Mouse (Mus musculus) MEL (cell line): ENCODE data around the gene Slc29a1. TPM values are rescaled to one million over a fixed set of nuclear protein-coding genes. Genes with fewer than 3 reads are reported as not detected.
"Not testable (repeated sequence)": the region's sequence is repeated elsewhere in the genome, so short reads cannot be mapped to it uniquely, and the experiment has no call there.

Source experiments
- DNase-seq: peaks from one replicate; pipeline ENCODE4 v3.0.0; 2011; ENCODE audit warnings: low read depth, low spot score
- H3K27ac ChIP-seq: 2 replicates; pipeline ENCODE4 v1.5.1; 2012; ENCODE audit warnings: low read depth, mild to moderate bottlenecking, control low read depth, low read length, moderate library complexity; ENCODE audit not compliant: control insufficient read depth
- H3K27me3 ChIP-seq, 2 experiments: fragments of 150-350 bp in 1 of 2; sonication (generic) in 1 of 2; 2 replicates each; pipeline ENCODE4 v1.6.1; 2012; ENCODE audit warnings: low read length in 2 of 2, mild to moderate bottlenecking in 2 of 2, improper control_type of control experiment in 1 of 2, moderate library complexity in 1 of 2; ENCODE audit not compliant: insufficient read depth in 2 of 2, control insufficient read depth in 1 of 2
- H3K36me3 ChIP-seq, 2 experiments: 2 replicates each; pipeline ENCODE4 v1.6.1; 2012 to 2014; ENCODE audit warnings: low read length in 2 of 2, improper control_type of control experiment in 1 of 2, inconsistent platforms in 1 of 2, mild to moderate bottlenecking in 1 of 2; ENCODE audit not compliant: insufficient read depth in 2 of 2, control insufficient read depth in 1 of 2
- H3K4me1 ChIP-seq, 2 experiments: fragments of 150-350 bp in 1 of 2; sonication (generic) in 1 of 2; 2 replicates each; pipeline ENCODE4 v1.6.1; 2012; ENCODE audit warnings: low read length in 2 of 2, improper control_type of control experiment in 1 of 2, mild to moderate bottlenecking in 1 of 2; ENCODE audit not compliant: insufficient read depth in 2 of 2, control insufficient read depth in 1 of 2
- H3K4me3 ChIP-seq, 2 experiments: fragments of 150-350 bp in 1 of 2; sonication (generic) in 1 of 2; 2 replicates each; pipeline ENCODE4 v1.5.1; 2012; ENCODE audit warnings: low read depth in 2 of 2, low read length in 2 of 2, mild to moderate bottlenecking in 2 of 2, moderate library complexity in 2 of 2, control low read depth in 1 of 2, improper control_type of control experiment in 1 of 2; ENCODE audit not compliant: control insufficient read depth in 1 of 2, insufficient read depth in 1 of 2
- H3K79me2 ChIP-seq: 2 replicates; pipeline ENCODE4 v1.6.1; 2012; ENCODE audit warnings: mild to moderate bottlenecking, low read length, moderate library complexity; ENCODE audit not compliant: control insufficient read depth, poor library complexity, insufficient read depth
- H3K9ac ChIP-seq: 2 replicates; pipeline ENCODE4 v1.6.1; 2012; ENCODE audit warnings: low read depth, mild to moderate bottlenecking, control low read depth, low read length, moderate library complexity; ENCODE audit not compliant: control insufficient read depth, poor library complexity, severe bottlenecking
- H3K9me3 ChIP-seq: fragments of 150-350 bp; sonication (generic); replicated peaks from 2 replicates; pipeline ENCODE4 v1.6.1; 2012; ENCODE audit warnings: mild to moderate bottlenecking, low read length, improper control_type of control experiment, moderate library complexity; ENCODE audit not compliant: insufficient read depth
- CHD1 ChIP-seq: IDR thresholded peaks from 2 replicates; pipeline ENCODE4 v1.6.1; 2012; ENCODE audit warnings: low read depth, mild to moderate bottlenecking, inconsistent platforms, low read length, improper control_type of control experiment
- CHD2 ChIP-seq: IDR thresholded peaks from 2 replicates; pipeline ENCODE4 v1.6.1; 2011; ENCODE audit warnings: low read length, improper control_type of control experiment
- CTCF ChIP-seq, 3 experiments: IDR thresholded peaks in 2 of 3; conservative IDR thresholded peaks in 1 of 3; 2 replicates each; pipeline ENCODE4 v1.5.1; 2011 to 2012; ENCODE audit warnings: low read length in 3 of 3, low read depth in 2 of 3, mild to moderate bottlenecking in 2 of 3, improper control_type of control experiment in 1 of 3, inconsistent platforms in 1 of 3, mixed read lengths in 1 of 3, moderate library complexity in 1 of 3; ENCODE audit not compliant: control insufficient read depth in 1 of 3, insufficient read depth in 1 of 3, poor library complexity in 1 of 3, severe bottlenecking in 1 of 3
- ELF1 ChIP-seq: IDR thresholded peaks from 2 replicates; pipeline ENCODE4 v1.6.1; 2014; ENCODE audit warnings: low read depth, mild to moderate bottlenecking, inconsistent platforms, low read length, improper control_type of control experiment, moderate library complexity
- GABPA ChIP-seq: IDR thresholded peaks from 2 replicates; pipeline ENCODE4 v1.6.1; 2012; ENCODE audit warnings: low read depth, mild to moderate bottlenecking, inconsistent platforms, low read length, improper control_type of control experiment, moderate library complexity
- JUND ChIP-seq: IDR thresholded peaks from 2 replicates; pipeline ENCODE4 v1.6.1; 2011; ENCODE audit warnings: low read depth, mild to moderate bottlenecking, improper control_type of control experiment, low read length
- KAT2A ChIP-seq: conservative IDR thresholded peaks from 2 replicates; pipeline ENCODE4 v1.6.1; 2012; ENCODE audit warnings: low read depth, low read length, improper control_type of control experiment, inconsistent platforms
- MAFK ChIP-seq: IDR thresholded peaks from 2 replicates; pipeline ENCODE4 v1.6.1; 2011; ENCODE audit warnings: low read depth, mild to moderate bottlenecking, low read length, improper control_type of control experiment, borderline replicate concordance
- MAX ChIP-seq: IDR thresholded peaks from 2 replicates; pipeline ENCODE4 v1.6.1; 2011; ENCODE audit warnings: low read length, improper control_type of control experiment
- MAZ ChIP-seq: IDR thresholded peaks from 2 replicates; pipeline ENCODE4 v1.6.1; 2012; ENCODE audit warnings: low read depth, mild to moderate bottlenecking, inconsistent platforms, low read length, improper control_type of control experiment
- MEF2A ChIP-seq: IDR thresholded peaks from 2 replicates; pipeline ENCODE4 v1.6.1; 2014; ENCODE audit warnings: low read depth, mild to moderate bottlenecking, inconsistent platforms, low read length, improper control_type of control experiment; ENCODE audit not compliant: poor library complexity, insufficient replicate concordance, severe bottlenecking; ENCODE audit errors: extremely low read depth
- MXI1 ChIP-seq: IDR thresholded peaks from 2 replicates; pipeline ENCODE4 v1.6.1; 2011; ENCODE audit warnings: mild to moderate bottlenecking, low read depth, low read length, improper control_type of control experiment
- MYB ChIP-seq: IDR thresholded peaks from 2 replicates; pipeline ENCODE4 v1.6.1; 2011; ENCODE audit warnings: mild to moderate bottlenecking, low read depth, low read length, improper control_type of control experiment
- MYC ChIP-seq: IDR thresholded peaks from 2 replicates; pipeline ENCODE4 v1.6.1; 2011; ENCODE audit warnings: low read depth, mild to moderate bottlenecking, low read length, improper control_type of control experiment, moderate library complexity
- NELFE ChIP-seq: IDR thresholded peaks from 2 replicates; pipeline ENCODE4 v1.6.1; 2011; ENCODE audit warnings: low read depth, low read length, improper control_type of control experiment
- NRF1 ChIP-seq: IDR thresholded peaks from 2 replicates; pipeline ENCODE4 v1.6.1; 2014; ENCODE audit warnings: low read depth, mild to moderate bottlenecking, inconsistent platforms, low read length, improper control_type of control experiment, moderate library complexity; ENCODE audit not compliant: poor library complexity, insufficient read depth, severe bottlenecking
- POLR2A ChIP-seq, 2 experiments: IDR thresholded peaks; 2 replicates each; pipeline ENCODE4 v1.6.1; 2011 to 2012; ENCODE audit warnings: low read length in 2 of 2, mild to moderate bottlenecking in 2 of 2, control low read depth in 1 of 2, improper control_type of control experiment in 1 of 2, low read depth in 1 of 2, moderate library complexity in 1 of 2; ENCODE audit not compliant: control insufficient read depth in 1 of 2, insufficient read depth in 1 of 2, poor library complexity in 1 of 2
- RAD21 ChIP-seq: IDR thresholded peaks from 2 replicates; pipeline ENCODE4 v1.6.1; 2011; ENCODE audit warnings: mild to moderate bottlenecking, low read depth, low read length, improper control_type of control experiment
- RCOR1 ChIP-seq: IDR thresholded peaks from 2 replicates; pipeline ENCODE4 v1.6.1; 2012; ENCODE audit warnings: low read depth, mild to moderate bottlenecking, inconsistent platforms, low read length, improper control_type of control experiment
- SIN3A ChIP-seq: IDR thresholded peaks from 2 replicates; pipeline ENCODE4 v1.6.1; 2012; ENCODE audit warnings: low read length, improper control_type of control experiment, inconsistent platforms
- SMC3 ChIP-seq: IDR thresholded peaks from 2 replicates; pipeline ENCODE4 v1.6.1; 2011; ENCODE audit warnings: low read depth, low read length, improper control_type of control experiment
- TCF12 ChIP-seq: IDR thresholded peaks from 2 replicates; pipeline ENCODE4 v1.6.1; 2014; ENCODE audit warnings: low read depth, mild to moderate bottlenecking, inconsistent platforms, low read length, improper control_type of control experiment, moderate library complexity
- UBTF ChIP-seq: IDR thresholded peaks from 2 replicates; pipeline ENCODE4 v1.6.1; 2012; ENCODE audit warnings: low read depth, mild to moderate bottlenecking, inconsistent platforms, low read length, improper control_type of control experiment, moderate library complexity, borderline replicate concordance; ENCODE audit not compliant: insufficient read depth
- USF1 ChIP-seq: IDR thresholded peaks from 2 replicates; pipeline ENCODE4 v1.6.1; 2014; ENCODE audit warnings: low read depth, mild to moderate bottlenecking, inconsistent platforms, low read length, improper control_type of control experiment, moderate library complexity
- USF2 ChIP-seq, 2 experiments: IDR thresholded peaks; 2 replicates each; pipeline ENCODE4 v1.6.1; 2011 to 2012; ENCODE audit warnings: improper control_type of control experiment in 2 of 2, low read length in 2 of 2, borderline replicate concordance in 1 of 2, inconsistent platforms in 1 of 2, low read depth in 1 of 2, mild to moderate bottlenecking in 1 of 2; ENCODE audit not compliant: insufficient read depth in 1 of 2
- ZKSCAN1 ChIP-seq: IDR thresholded peaks from 2 replicates; pipeline ENCODE4 v1.6.1; 2012; ENCODE audit warnings: low read depth, mild to moderate bottlenecking, inconsistent platforms, low read length, improper control_type of control experiment, moderate library complexity
- ZMIZ1 ChIP-seq: IDR thresholded peaks from 2 replicates; pipeline ENCODE4 v1.6.1; 2012; ENCODE audit warnings: low read depth, mild to moderate bottlenecking, inconsistent platforms, low read length, improper control_type of control experiment, moderate library complexity
- ZNF384 ChIP-seq: IDR thresholded peaks from 2 replicates; pipeline ENCODE4 v1.6.1; 2012; ENCODE audit warnings: low read depth, mild to moderate bottlenecking, inconsistent platforms, low read length, improper control_type of control experiment
- polyA plus RNA-seq, 2 experiments: library from polyadenylated mRNA; stranded (reverse) in 1 of 2; unstranded in 1 of 2; fragments of >175 nt in 1 of 2; fragments of >200 nt in 1 of 2; gene quantifications; 2 replicates each; pipeline versions ENCODE4 v1.2.1 to v1.2.4; 2012; ENCODE audit warnings: low replicate concordance in 2 of 2, low read depth in 1 of 2; ENCODE audit not compliant: insufficient read length in 2 of 2, insufficient read depth in 1 of 2, missing spikeins in 1 of 2
- total RNA-seq: library from RNA; depleted of rRNA; stranded (reverse); fragments of 300-350 nt; gene quantifications from 2 replicates; pipeline ENCODE4 v1.2.3, GENCODE M21; 2012

The Slc29a1 gene
- total and polyA plus RNA-seq, 3 experiments = 238 to 341 TPM; not detected in 1

DNA sequence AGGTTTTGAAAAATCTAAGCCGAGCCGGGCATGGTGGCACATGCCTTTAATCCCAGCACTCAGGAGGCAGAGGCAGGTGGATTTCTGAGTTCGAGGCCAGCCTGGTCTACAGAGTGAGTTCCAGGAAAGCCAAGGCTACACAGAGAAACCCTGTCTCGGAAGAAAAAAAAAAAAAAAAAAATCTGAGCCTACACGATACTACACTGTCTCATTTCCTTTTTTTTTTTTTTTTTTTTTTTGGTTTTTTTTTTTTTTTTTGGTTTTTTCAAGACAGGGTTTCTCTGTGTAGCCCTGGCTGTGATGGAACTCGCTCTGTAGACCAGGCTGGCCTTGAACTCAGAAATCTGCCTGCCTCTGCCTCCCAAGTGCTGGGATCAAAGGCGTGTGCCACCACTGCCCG lies 24.0 kb upstream of the Slc29a1 start:
- DNase-seq, H3K9me3 ChIP-seq: not testable (repeated sequence)

DNA sequence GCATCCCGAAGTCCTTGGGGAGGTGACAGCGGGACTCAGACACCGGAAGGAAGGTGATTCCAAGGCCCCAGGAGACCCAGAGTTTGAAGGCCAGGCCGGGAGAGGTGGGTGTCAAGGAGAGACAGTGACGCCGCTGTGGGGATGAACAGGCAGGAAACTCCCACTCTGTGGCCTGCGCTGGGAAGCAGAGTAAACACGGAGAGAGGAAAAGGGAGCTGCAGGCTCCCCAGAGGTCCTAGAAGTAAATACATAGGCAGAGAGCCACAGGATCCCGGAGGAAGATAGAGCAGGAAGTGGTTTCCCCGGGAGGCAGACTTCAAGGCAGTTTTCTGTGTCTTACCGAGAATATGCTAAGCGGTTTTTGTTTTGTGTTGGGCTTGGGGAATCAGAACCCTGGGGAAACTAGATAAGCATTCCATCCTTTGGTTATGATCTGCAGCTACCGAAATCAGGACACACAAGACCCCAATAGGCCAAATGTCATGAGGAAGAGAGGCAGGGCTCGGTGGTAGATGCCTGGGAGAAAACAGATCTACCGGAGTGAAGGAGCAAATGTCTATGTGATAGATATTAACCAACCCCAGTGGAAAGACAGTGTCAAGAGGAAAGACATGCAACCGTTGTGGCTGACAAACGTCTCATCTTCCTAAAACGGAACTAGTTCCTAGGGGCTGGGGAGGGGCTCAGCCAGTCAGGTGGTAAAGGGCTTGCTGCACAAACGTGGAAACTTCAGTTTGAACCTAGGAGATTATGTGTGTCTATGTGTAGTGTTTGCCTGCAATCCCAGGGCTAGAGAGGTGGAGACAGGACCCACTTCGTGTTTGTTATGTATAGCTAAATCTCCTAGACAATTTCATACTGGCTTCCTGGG lies 20.2 kb upstream of the Slc29a1 start:
- Histone ChIP-seq H3K9me3 (no peaks in the 10 kb centered on the region), H3K4me3 (peak overlapping the region; percentile 50 to 84)
- peak; percentile 77 for DNase-seq
- TF ChIP-seq JUND (peak; percentile 56; the same call in 1 of the 2 replicates), USF2 (IDR thresholded peaks at IDR 0.05; ENCODE audit: borderline replicate concordance in 1 of 2, insufficient read depth in 1 of 2, low read depth in 1 of 2, low read length in 2 of 2) (no peak), GABPA (no peak), MAX (peak; percentile 46; the same call in 1 of the 2 replicates), CHD2 (no peak), POLR2A (IDR thresholded peaks at IDR 0.05; ENCODE audit: control insufficient read depth in 1 of 2, insufficient read depth in 1 of 2, low read depth in 1 of 2, low read length in 2 of 2, poor library complexity in 1 of 2) (peak in 1 of 2 experiments; percentile 47; a peak in 1 of 4 replicates), ELF1 (0 out of 2 replicates have a peak, but pooled peaks have one; percentile 2), ZMIZ1 (peak; percentile 75), MXI1 (peak; percentile 70; the same call in 1 of the 2 replicates), MAFK (no peak), NELFE (peak; percentile 41), NRF1 (0 out of 2 replicates have a peak, but pooled peaks have one; percentile 5), MYC (0 out of 2 replicates have a peak, but pooled peaks have one; percentile 19), ZKSCAN1 (no peak), CHD1 (0 out of 2 replicates have a peak, but pooled peaks have one; percentile 89), USF1 (peak; percentile 72), MEF2A (no peak), RAD21 (no peak), RCOR1 (peak; percentile 73), KAT2A (no peak; the same call in 1 of the 2 replicates), MYB (peak; percentile 62; the same call in 1 of the 2 replicates), SMC3 (0 out of 2 replicates have a peak, but pooled peaks have one; percentile 10), CTCF (IDR thresholded peaks at IDR 0.05 in 2 of 3, conservative IDR thresholded peaks at IDR 0.05 in 1 of 3; ENCODE audit: control insufficient read depth in 1 of 3, insufficient read depth in 1 of 3, low read depth in 2 of 3, low read length in 3 of 3, poor library complexity in 1 of 3, severe bottlenecking in 1 of 3) (no peak), TCF12 (no peak), UBTF (no peak), MAZ (peak; percentile 62; the same call in 1 of the 2 replicates), ZNF384 (no peak), SIN3A (peak; percentile 50)

More for the DNA sequence above, 24.0 kb upstream of the Slc29a1 start:
- H3K27me3 ChIP-seq, H3K4me3 ChIP-seq, H3K36me3 ChIP-seq, H3K9ac ChIP-seq, H3K79me2 ChIP-seq, H3K27ac ChIP-seq: not testable (repeated sequence)
- TF ChIP-seq ZNF384 = peak; percentile 73
- H3K4me1 ChIP-seq = peaks cover 0 to 26% of the 10 kb centered on the region in 2 experiments

More for the DNA sequence above, 20.2 kb upstream of the Slc29a1 start:
- Histone ChIP-seq H3K36me3 (peaks cover 0 to 5% of the 10 kb centered on the region in 2 experiments; a peak in 2 of 4 replicates), H3K27ac (peak overlapping the region; percentile 36), H3K4me1 (peaks cover 0 to 10% of the 10 kb centered on the region in 2 experiments), H3K27me3 (no peaks in the 10 kb centered on the region), H3K9ac (peak overlapping the region; percentile 66), H3K79me2 (no peaks in the 10 kb centered on the region)
